Mouse (Mus musculus) E14TG2a.4 (cell line): Measurements from ENCODE around the gene Atp11b.

Experiments used
- CTCF ChIP-seq: conservative IDR thresholded peaks from 2 replicates; pipeline ENCODE4 v1.5.1; 2014; ENCODE audit warnings: low read length
- NANOG ChIP-seq: IDR thresholded peaks from 2 replicates; pipeline ENCODE4 v1.6.1; 2014; ENCODE audit warnings: borderline replicate concordance, low read length, mixed read lengths

DNA sequence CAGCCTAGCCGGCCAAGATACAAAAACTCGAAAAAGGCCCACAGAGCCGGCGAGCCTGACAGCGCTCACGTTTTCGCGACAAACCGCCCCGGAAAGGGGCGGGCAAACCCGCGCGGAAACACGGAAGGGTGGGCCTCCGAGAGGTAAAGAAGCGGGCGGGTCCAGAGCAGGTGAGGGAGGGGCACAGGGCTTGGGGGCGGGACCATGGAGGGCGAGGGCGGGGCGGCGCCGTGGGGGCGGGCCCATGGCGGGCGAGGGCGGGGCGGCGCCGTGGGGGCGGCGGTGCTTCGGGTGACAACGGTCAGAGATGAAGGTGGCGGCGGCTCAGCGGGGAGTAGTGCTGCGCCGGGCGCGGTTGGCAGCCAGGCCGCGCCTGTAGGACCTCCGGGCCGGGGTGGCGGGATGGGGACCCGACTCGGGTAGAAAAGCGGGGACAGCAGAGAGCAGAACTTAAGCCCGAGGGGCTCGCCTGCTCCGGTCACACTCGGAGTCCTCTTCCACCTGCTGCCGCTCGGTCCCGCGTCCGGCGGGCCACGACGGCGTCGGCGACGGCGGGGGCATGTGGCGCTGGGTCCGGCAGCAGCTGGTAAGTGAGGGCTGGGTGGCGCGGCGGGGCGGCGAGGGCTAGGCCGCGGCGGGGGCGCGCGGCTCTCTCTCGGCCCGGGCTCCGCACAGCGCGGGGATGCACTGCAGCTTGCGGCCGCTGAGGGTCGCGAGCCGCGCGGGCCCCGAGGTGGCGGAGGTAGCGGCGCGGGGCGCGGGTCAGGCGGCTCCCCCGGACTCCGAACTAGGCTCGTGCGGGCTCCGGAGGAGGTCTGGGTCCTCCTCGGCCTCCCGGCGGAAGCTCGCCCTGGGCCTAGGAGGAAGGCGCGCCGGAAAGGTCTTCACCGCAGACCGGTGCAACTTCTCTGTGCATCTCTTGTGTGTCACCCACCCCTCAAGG lies at the start of gene Atp11b:
- TF ChIP-seq CTCF: no peak
- TF ChIP-seq NANOG: no peak
